9 mouse cellular contexts compared by ENCODE assay signal in the genomic region with DNA sequence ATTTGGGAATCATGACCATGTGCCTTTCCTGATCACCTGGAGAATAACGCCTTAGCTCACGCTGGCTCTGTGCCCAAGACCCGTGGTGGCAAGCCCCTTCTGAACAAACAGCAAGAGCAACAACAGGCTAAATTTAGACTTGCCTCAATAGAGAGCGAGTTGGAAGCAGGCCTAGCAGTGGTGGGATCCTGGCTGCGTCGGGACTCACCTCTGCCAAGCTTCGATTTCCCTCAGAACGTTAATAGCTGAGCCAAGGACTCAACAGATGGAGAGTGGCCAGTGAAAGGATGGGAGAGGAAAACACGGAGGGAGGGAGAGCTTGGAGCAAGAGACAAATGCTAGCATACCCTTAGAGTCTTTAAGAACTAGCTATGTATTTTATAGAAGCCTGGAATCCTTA.
DNase-seq lines count a peak whose midpoint lies in the region; ATAC-seq and TF ChIP-seq lines count a peak whose summit lies in the region.
"Had no signal": no experiment of that assay in that cellular context is flagged by ENCODE, and none has a peak within 500 bp of the region (broad histone marks: within the 10 kb centered on the region; RNA-seq: fewer than 3 reads in every experiment).

No protein-coding gene starts in this region.

- 21% methylated on average over 9 of the region's 9 CpGs for WGBS in lung, embryonic 14.5 days
- WGBS in lung, adult 2 months: 23% methylated on average over 9 of the region's 9 CpGs
- WGBS in forebrain, postnatal 0 days: 25% methylated on average over 9 of the region's 9 CpGs
- 19% methylated on average over 9 of the region's 9 CpGs for WGBS in lung, embryonic 16.5 days
- WGBS in kidney, embryonic 16.5 days: 55% methylated on average over 9 of the region's 9 CpGs

- peak; percentile 50 for ATAC-seq in lung, embryonic 14.5 days (ENCODE audit: insufficient read depth)
- peak; percentile 82 for ATAC-seq in forebrain, postnatal 0 days
- ATAC-seq in lung, embryonic 16.5 days (ENCODE audit: low read depth): peak; percentile 76
- no peak for ATAC-seq in megakaryocyte progenitor cell, adult 5-6 weeks (replicated peaks; ENCODE audit: poor library complexity)
- no peak for ATAC-seq in kidney, embryonic 16.5 days (ENCODE audit: low FRiP score, low TSS enrichment)

- H3K9ac ChIP-seq in lung, embryonic 14.5 days: no peak overlapping the region
- no peak overlapping the region for H3K9ac ChIP-seq in forebrain, postnatal 0 days
- no peak overlapping the region; the same call in 1 of the 2 replicates for H3K9ac ChIP-seq in lung, embryonic 16.5 days (ENCODE audit: low read length)
- no peak overlapping the region for H3K9ac ChIP-seq in kidney, embryonic 16.5 days (replicated peaks; ENCODE audit: low read length)

- H3K27me3 ChIP-seq in lung, embryonic 14.5 days (ENCODE audit: insufficient read depth, low read length): no peaks in the 10 kb centered on the region
- no peaks in the 10 kb centered on the region for H3K27me3 ChIP-seq in forebrain, postnatal 0 days (ENCODE audit: insufficient read depth, low read length)
- no peaks in the 10 kb centered on the region for H3K27me3 ChIP-seq in lung, embryonic 16.5 days (ENCODE audit: control insufficient read depth, insufficient read depth, low read depth, low read length)
- H3K27me3 ChIP-seq in kidney, embryonic 16.5 days (ENCODE audit: insufficient read depth, low read length): no peaks in the 10 kb centered on the region

- 0 out of 2 replicates have a peak, but pooled peaks cover 10% of the 10 kb centered on the region for H3K4me1 ChIP-seq in lung, embryonic 14.5 days (ENCODE audit: insufficient read depth)
- no peaks in the 10 kb centered on the region for H3K4me1 ChIP-seq in lung, adult 2 months (ENCODE audit: control insufficient read depth, insufficient read depth, low read length)
- H3K4me1 ChIP-seq in forebrain, postnatal 0 days (ENCODE audit: insufficient read depth): 0 out of 2 replicates have a peak, but pooled peaks cover 5% of the 10 kb centered on the region
- peaks cover 7% of the 10 kb centered on the region for H3K4me1 ChIP-seq in lung, embryonic 16.5 days (replicated peaks; ENCODE audit: control insufficient read depth, insufficient read depth, low read length)
- peaks cover 2% of the 10 kb centered on the region; the same call in 1 of the 2 replicates for H3K4me1 ChIP-seq in kidney, embryonic 16.5 days (ENCODE audit: insufficient read depth, low read length)

- H3K27ac ChIP-seq in lung, embryonic 14.5 days (ENCODE audit: low read depth): peak overlapping the region; percentile 79
- no peak overlapping the region for H3K27ac ChIP-seq in forebrain, postnatal 0 days (ENCODE audit: low read depth, low read length)
- H3K27ac ChIP-seq in lung, embryonic 16.5 days (ENCODE audit: low read length): peak overlapping the region; percentile 79
- H3K27ac ChIP-seq in kidney, embryonic 16.5 days (ENCODE audit: low read length): no peak overlapping the region

- no peak for TF ChIP-seq CTCF in lung, embryonic 14.5 days (IDR thresholded peaks at IDR 0.05; ENCODE audit: low read depth)
- no peak for TF ChIP-seq CTCF in lung, adult 2 months (IDR thresholded peaks at IDR 0.05; ENCODE audit: insufficient read depth, low read length)
- TF ChIP-seq CTCF in forebrain, postnatal 0 days (IDR thresholded peaks at IDR 0.05; ENCODE audit: low read depth): no peak

- H3K9me3 ChIP-seq in lung, embryonic 14.5 days (ENCODE audit: low read depth, low read length): no peaks in the 10 kb centered on the region
- H3K9me3 ChIP-seq in forebrain, postnatal 0 days (ENCODE audit: low read length): no peaks in the 10 kb centered on the region
- no peaks in the 10 kb centered on the region for H3K9me3 ChIP-seq in lung, embryonic 16.5 days (ENCODE audit: control insufficient read depth, low read length)
- no peaks in the 10 kb centered on the region for H3K9me3 ChIP-seq in kidney, embryonic 16.5 days (ENCODE audit: low read length)

- H3K4me2 ChIP-seq in lung, embryonic 14.5 days: peak overlapping the region; percentile 13; the same call in 1 of the 2 replicates
- peak overlapping the region; percentile 9; the same call in 1 of the 2 replicates for H3K4me2 ChIP-seq in forebrain, postnatal 0 days (ENCODE audit: low read depth)
- 0 out of 2 replicates have a peak overlapping the region, but pooled peaks have one; percentile 18 for H3K4me2 ChIP-seq in lung, embryonic 16.5 days (ENCODE audit: low read depth, low read length)
- H3K4me2 ChIP-seq in kidney, embryonic 16.5 days (replicated peaks; ENCODE audit: low read depth, low read length): no peak overlapping the region

- H3K36me3 ChIP-seq in lung, embryonic 14.5 days (ENCODE audit: insufficient read depth): no peaks in the 10 kb centered on the region
- H3K36me3 ChIP-seq in forebrain, postnatal 0 days (ENCODE audit: insufficient read depth): no peaks in the 10 kb centered on the region
- no peaks in the 10 kb centered on the region for H3K36me3 ChIP-seq in lung, embryonic 16.5 days (ENCODE audit: control insufficient read depth, insufficient read depth, low read length)
- H3K36me3 ChIP-seq in kidney, embryonic 16.5 days (ENCODE audit: insufficient read depth, low read length): no peaks in the 10 kb centered on the region

- TF ChIP-seq POLR2A in lung, adult 2 months (IDR thresholded peaks at IDR 0.05; ENCODE audit: borderline replicate concordance, extremely low read depth, low read depth, low read length): no peak

- no peak overlapping the region for H3K4me3 ChIP-seq in lung, embryonic 14.5 days (ENCODE audit: low read depth, low read length)
- H3K4me3 ChIP-seq in lung, adult 2 months (replicated peaks; ENCODE audit: extremely low read depth, low read depth, low read length): no peak overlapping the region
- H3K4me3 ChIP-seq in forebrain, postnatal 0 days (ENCODE audit: low read depth, low read length): no peak overlapping the region
- H3K4me3 ChIP-seq in lung, embryonic 16.5 days (ENCODE audit: low read length): no peak overlapping the region
- no peak overlapping the region for H3K4me3 ChIP-seq in kidney, embryonic 16.5 days (ENCODE audit: low read length)
- H3K4me3 ChIP-seq: erythroblast, embryonic 14.5 days had no signal

- intact Hi-C loops in heart, postnatal 36 days (cut with DNase I): loop anchor here (10.0 kb wide), 1 partner anchor 303 kb away; the partner anchor contains the start of gene Epha7

- DNase-seq in lung, embryonic 14.5 days: peak; percentile 78
- DNase-seq in lung, adult 2 months: no peak
- peak; percentile 80 for DNase-seq in forebrain, postnatal 0 days
- peak; percentile 51 to 54 for DNase-seq in heart, postnatal 36 days
- peak; percentile 2 for DNase-seq in skeletal muscle tissue, adult 2 months (ENCODE audit: low read depth, low spot score)

Comparison
In these comparisons a context has a peak if more than half of its experiments do, and no peak if none do; other contexts are left out.
1. ATAC-seq: peak in lung, embryonic 14.5 days (single experiment), forebrain, postnatal 0 days (single experiment) and lung, embryonic 16.5 days (single experiment); none in megakaryocyte progenitor cell, adult 5-6 weeks (single experiment) and kidney, embryonic 16.5 days (single experiment).
2. H3K27ac ChIP-seq: peak in lung, embryonic 14.5 days (single experiment) and lung, embryonic 16.5 days (single experiment); none in forebrain, postnatal 0 days (single experiment) and kidney, embryonic 16.5 days (single experiment).